Mouse (Mus musculus): ENCODE results near the gene Prc1.

GRCm38 (mm10) chr7:80280998-80281397, 13.3 kb upstream of the Prc1 start:
- TF ChIP-seq GATA1 (IDR thresholded peaks at IDR 0.05; ENCODE audit: borderline replicate concordance, low read length) (no peak), FLI1 (IDR thresholded peaks at IDR 0.05; ENCODE audit: low read length) (no peak)
